Mouse (Mus musculus): ENCODE data around the gene Cela2a.
A peak's percentile ranks its signal among the peaks of the same experiment; 100 is the strongest.
"Not testable (repeated sequence)": the region's sequence is repeated elsewhere in the genome, so short reads cannot be mapped to it uniquely, and the experiment has no call there.

Gene Cela2a

GRCm38 (mm10) chr4:141797545-141797944 is 28.4 kb downstream of the Cela2a start:
- DNase-seq (ENCODE audit: extremely low read depth, low read depth) = no peak

GRCm38 (mm10) chr4:141796954-141797353 is 29.0 kb downstream of the Cela2a start:
- no peak for DNase-seq (ENCODE audit: extremely low read depth, low read depth)

- no peak for DNase-seq (ENCODE audit: extremely low read depth, low read depth)
These were observed 29.6 kb downstream of the Cela2a start for GRCm38 (mm10) chr4:141796356-141796755.

GRCm38 (mm10) chr4:141794152-141794535 is 31.8 kb downstream of the Cela2a start:
- no peak for DNase-seq (ENCODE audit: extremely low read depth, low read depth)

GRCm38 (mm10) chr4:141793282-141794151 is 32.4 kb downstream of the Cela2a start, which contains the start of gene Casp9:
Gene Casp9 (plus strand): TSS chr4:141793612.
- DNase-seq (ENCODE audit: extremely low read depth, low read depth) = peak; percentile 94

- DNase-seq (ENCODE audit: extremely low read depth, low read depth) = peak; percentile 82
These were observed 33.2 kb downstream of the Cela2a start for GRCm38 (mm10) chr4:141792554-141793281.

- no peak for DNase-seq (ENCODE audit: extremely low read depth, low read depth)
These were observed 34.0 kb downstream of the Cela2a start for GRCm38 (mm10) chr4:141791951-141792350.

GRCm38 (mm10) chr4:141791486-141791885 is 34.5 kb downstream of the Cela2a start:
- no peak for DNase-seq (ENCODE audit: extremely low read depth, low read depth)

- peak; percentile 100 for DNase-seq (ENCODE audit: extremely low read depth, low read depth)
These were observed 35.4 kb downstream of the Cela2a start, which contains the start of gene Dnajc16 for GRCm38 (mm10) chr4:141790524-141790990. Gene Dnajc16 (minus strand): TSS chr4:141790931.

- DNase-seq (ENCODE audit: extremely low read depth, low read depth) = peak; percentile 51
These were observed 36.3 kb downstream of the Cela2a start for GRCm38 (mm10) chr4:141789564-141790218.

- DNase-seq (ENCODE audit: extremely low read depth, low read depth) = no peak
These were observed 38.5 kb downstream of the Cela2a start for GRCm38 (mm10) chr4:141787462-141787861.

GRCm38 (mm10) chr4:141787046-141787445 is 38.9 kb downstream of the Cela2a start:
- no peak for DNase-seq (ENCODE audit: extremely low read depth, low read depth)

GRCm38 (mm10) chr4:141786141-141786540 is 39.8 kb downstream of the Cela2a start:
- no peak for DNase-seq (ENCODE audit: extremely low read depth, low read depth)

- DNase-seq (ENCODE audit: extremely low read depth, low read depth) = no peak
These were observed 41.1 kb downstream of the Cela2a start for GRCm38 (mm10) chr4:141784835-141785234.

GRCm38 (mm10) chr4:141781201-141781985 is 44.6 kb downstream of the Cela2a start:
- DNase-seq (ENCODE audit: extremely low read depth, low read depth) = no peak

- DNase-seq (ENCODE audit: extremely low read depth, low read depth) = no peak
These were observed 46.1 kb downstream of the Cela2a start for GRCm38 (mm10) chr4:141779828-141780227.

- not testable (repeated sequence) for DNase-seq (ENCODE audit: extremely low read depth, low read depth)
These were observed 52.9 kb downstream of the Cela2a start for GRCm38 (mm10) chr4:141773019-141773418.

GRCm38 (mm10) chr4:141771823-141772222 is 54.1 kb downstream of the Cela2a start:
- DNase-seq (ENCODE audit: extremely low read depth, low read depth) = no peak

- no peak for DNase-seq (ENCODE audit: extremely low read depth, low read depth)
These were observed 56.3 kb downstream of the Cela2a start for GRCm38 (mm10) chr4:141769501-141770160.

GRCm38 (mm10) chr4:141767353-141768036 is 58.5 kb downstream of the Cela2a start:
- DNase-seq (ENCODE audit: extremely low read depth, low read depth) = peak; percentile 77

All from MEL-GATA-1-ER (cell line).